Mouse (Mus musculus): ENCODE measurements around the gene Clec12a.

- TF ChIP-seq CTCF (IDR thresholded peaks at IDR 0.05; ENCODE audit: extremely low read depth, insufficient read depth, insufficient read length, insufficient replicate concordance) (peak; percentile 91; the same call in 1 of the 2 replicates), POLR2A (IDR thresholded peaks at IDR 0.05; ENCODE audit: low read depth, low read length) (no peak)
Observed at GRCm38 (mm10) chr6:129333674-129334078, 8.8 kb upstream of the Clec12a start.
